Mouse (Mus musculus) heart, postnatal 0 days (tissue): ENCODE results near the gene Cemip2. TPM values are rescaled to one million over a fixed set of nuclear protein-coding genes. Genes with fewer than 3 reads are reported as not detected.

Experiments used
- ATAC-seq: fragments of 200-750 bp; cut with Nextera tagmentation; 2 replicates; pipeline ENCODE4 v1.8.0; 2017; ENCODE audit warnings: low read depth, moderate number of reproducible peaks, moderate library complexity; ENCODE audit not compliant: insufficient read depth
- DNase-seq: peaks from one replicate; pipeline ENCODE4 v3.0.0-alpha.2; 2016; ENCODE audit warnings: low spot score
- H3K27ac ChIP-seq: fragments of 300-500 bp; sonication (generic); 2 replicates; pipeline ENCODE4 v1.5.1; 2014; ENCODE audit warnings: low read depth, mild to moderate bottlenecking
- H3K27me3 ChIP-seq: fragments of 300-500 bp; sonication (generic); 2 replicates; pipeline ENCODE4 v1.6.1; 2014; ENCODE audit warnings: low read length, mixed read lengths; ENCODE audit not compliant: control insufficient read depth, insufficient read depth
- H3K36me3 ChIP-seq: fragments of 300-500 bp; sonication (generic); replicated peaks from 2 replicates; pipeline ENCODE4 v1.6.1; 2014; ENCODE audit warnings: low read length, mixed read lengths; ENCODE audit not compliant: control insufficient read depth, insufficient read depth
- H3K4me1 ChIP-seq: fragments of 300-500 bp; sonication (generic); 2 replicates; pipeline ENCODE4 v1.6.1; 2014; ENCODE audit warnings: antibody characterized with exemption; ENCODE audit not compliant: control insufficient read depth, insufficient read depth
- H3K4me2 ChIP-seq: fragments of 300-500 bp; sonication (generic); 2 replicates; pipeline ENCODE4 v1.6.1; 2014; ENCODE audit warnings: low read depth, mild to moderate bottlenecking, low read length, moderate library complexity
- H3K4me3 ChIP-seq: fragments of 300-500 bp; sonication (generic); 2 replicates; pipeline ENCODE4 v1.5.1; 2014; ENCODE audit warnings: low read depth, low read length
- H3K9ac ChIP-seq: fragments of 300-500 bp; sonication (generic); replicated peaks from 2 replicates; pipeline ENCODE4 v1.6.1; 2014; ENCODE audit warnings: low read depth, low read length, mixed read lengths
- H3K9me3 ChIP-seq: fragments of 300-500 bp; sonication (generic); replicated peaks from 2 replicates; pipeline ENCODE4 v1.6.1; 2016; ENCODE audit warnings: low read length; ENCODE audit not compliant: control insufficient read depth
- CTCF ChIP-seq: IDR thresholded peaks from 2 replicates; pipeline ENCODE4 v1.5.1; 2016; ENCODE audit warnings: antibody characterized with exemption, control low read depth, low read depth
- EP300 ChIP-seq: IDR thresholded peaks from 2 replicates; pipeline ENCODE4 v1.6.1; 2016; ENCODE audit warnings: antibody characterized with exemption, low read depth
- WGBS: fragments of 180-500 bp; shearing (Covaris S2); extraction: QIAGEN DNeasy Blood & Tissue Kit; methylation state at CpG from one replicate; pipeline ENCODE4 v1.1.7; 2014; 5-methylcytosine and 5-hydroxymethylcytosine counted together
- polyA plus RNA-seq: library from polyadenylated mRNA; unstranded; fragments of >200 nt; fragmentation: Nextera tagmentation; extraction: Ambion mirVana; gene quantifications from 2 replicates; pipeline ENCODE4 v1.2.1, GENCODE M21; 2015
- total RNA-seq: library from RNA; depleted of rRNA; stranded (reverse); fragments of >200 nt; gene quantifications from 2 replicates; pipeline ENCODE4 v1.2.3, GENCODE M21; 2014; ENCODE audit warnings: low replicate concordance

The Cemip2 gene
- total and polyA plus RNA-seq, 2 experiments from 2014 or later = 20.2 to 58.8 TPM

DNA sequence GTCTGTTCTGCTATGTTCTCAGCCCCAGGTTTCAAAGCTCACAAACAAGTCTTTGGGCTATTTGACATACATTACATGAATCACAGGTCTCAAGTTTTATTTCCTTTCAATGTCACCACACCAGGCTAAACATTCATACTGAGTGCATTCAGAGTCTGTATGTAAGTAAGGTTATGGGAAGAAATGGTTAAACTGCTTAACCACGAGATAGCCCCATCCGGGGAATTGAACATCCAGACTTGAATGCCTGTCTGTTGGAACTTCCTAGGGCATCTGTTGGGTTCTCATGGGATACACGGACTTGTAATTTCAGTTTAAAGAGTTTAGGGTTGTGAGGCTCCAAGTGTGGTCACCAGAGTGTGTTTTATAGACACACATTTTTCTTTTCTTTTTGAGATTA, 13.2 kb downstream of the Cemip2 start:
- Histone ChIP-seq H3K4me3 (no peak overlapping the region), H3K27ac (no peak overlapping the region), H3K4me2 (no peak overlapping the region), H3K36me3 (peaks cover 36% of the 10 kb centered on the region), H3K9me3 (no peaks in the 10 kb centered on the region), H3K27me3 (no peaks in the 10 kb centered on the region), H3K9ac (no peak overlapping the region), H3K4me1 (0 out of 2 replicates have a peak, but pooled peaks cover 10% of the 10 kb centered on the region)
- TF ChIP-seq EP300 = no peak
- no peak for TF ChIP-seq CTCF
- DNase-seq = no peak
- WGBS = 73% methylated on average over 3 of the region's 3 CpGs
- ATAC-seq = no peak

DNA sequence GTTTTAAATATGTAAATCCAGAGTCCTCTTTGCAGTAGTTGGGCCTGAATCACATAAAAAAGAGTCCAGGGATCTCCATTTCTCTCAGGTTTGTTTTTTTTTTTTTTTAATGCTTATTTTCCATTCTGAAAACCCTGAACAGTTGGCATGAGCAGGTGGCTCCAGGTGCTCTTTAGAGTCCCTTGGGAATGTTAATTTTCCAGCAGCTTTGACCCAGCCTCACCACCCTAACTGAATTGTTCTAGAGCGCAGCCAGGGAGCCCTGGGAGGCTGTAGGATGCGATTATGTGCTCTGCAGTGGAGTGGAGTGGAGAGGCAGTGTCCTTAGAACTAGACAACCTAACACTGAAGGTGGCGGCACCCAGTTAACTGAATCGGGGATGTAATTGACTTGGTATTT, 13.7 kb downstream of the Cemip2 start:
- ATAC-seq (no peak), DNase-seq (no peak)
- WGBS = 86% methylated on average over 4 of the region's 4 CpGs
- TF ChIP-seq CTCF = no peak
- Histone ChIP-seq H3K9me3 (no peaks in the 10 kb centered on the region), H3K27me3 (no peaks in the 10 kb centered on the region), H3K4me1 (0 out of 2 replicates have a peak, but pooled peaks cover 10% of the 10 kb centered on the region), H3K9ac (no peak overlapping the region), H3K27ac (no peak overlapping the region), H3K4me2 (no peak overlapping the region), H3K36me3 (peaks cover 36% of the 10 kb centered on the region), H3K4me3 (no peak overlapping the region)

DNA sequence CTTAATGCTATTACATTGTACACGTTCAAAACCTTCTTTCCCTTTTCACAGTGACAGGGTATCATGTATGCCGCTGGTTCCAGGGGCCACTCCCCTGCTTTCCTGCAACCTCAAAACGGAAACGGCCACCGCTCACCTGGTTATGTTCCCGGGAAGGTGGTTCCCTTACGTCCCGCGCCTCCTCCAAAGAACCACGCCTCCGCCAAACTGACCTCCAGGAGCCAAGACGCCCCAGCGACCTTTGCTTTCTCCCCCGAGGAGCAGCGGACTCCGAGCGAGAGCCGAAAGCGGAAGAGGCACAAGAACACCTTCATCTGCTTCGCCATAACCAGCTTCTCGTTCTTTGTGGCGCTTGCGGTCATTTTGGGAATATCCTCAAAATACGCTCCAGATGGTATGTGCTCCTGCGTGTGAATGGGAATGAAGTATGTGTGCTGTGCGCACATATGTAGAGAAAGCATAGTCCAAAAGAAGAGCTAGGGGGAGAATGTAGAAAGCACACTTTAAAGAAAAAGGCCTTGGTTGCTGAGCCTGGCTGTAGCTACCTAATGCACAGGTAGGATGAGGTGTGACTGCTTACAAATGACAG, 14.5 kb downstream of the Cemip2 start:
- no peak for TF ChIP-seq EP300
- TF ChIP-seq CTCF = no peak
- WGBS = 87% methylated on average over 26 of the region's 26 CpGs
- no peak for ATAC-seq
- H3K27me3 ChIP-seq = no peaks in the 10 kb centered on the region
- H3K4me2 ChIP-seq = no peak overlapping the region
- H3K9ac ChIP-seq = no peak overlapping the region
- H3K4me1 ChIP-seq = 0 out of 2 replicates have a peak, but pooled peaks cover 3% of the 10 kb centered on the region
- H3K9me3 ChIP-seq = no peaks in the 10 kb centered on the region
- H3K27ac ChIP-seq = no peak overlapping the region
- DNase-seq = no peak
- H3K4me3 ChIP-seq = no peak overlapping the region
- peaks cover 44% of the 10 kb centered on the region for H3K36me3 ChIP-seq

DNA sequence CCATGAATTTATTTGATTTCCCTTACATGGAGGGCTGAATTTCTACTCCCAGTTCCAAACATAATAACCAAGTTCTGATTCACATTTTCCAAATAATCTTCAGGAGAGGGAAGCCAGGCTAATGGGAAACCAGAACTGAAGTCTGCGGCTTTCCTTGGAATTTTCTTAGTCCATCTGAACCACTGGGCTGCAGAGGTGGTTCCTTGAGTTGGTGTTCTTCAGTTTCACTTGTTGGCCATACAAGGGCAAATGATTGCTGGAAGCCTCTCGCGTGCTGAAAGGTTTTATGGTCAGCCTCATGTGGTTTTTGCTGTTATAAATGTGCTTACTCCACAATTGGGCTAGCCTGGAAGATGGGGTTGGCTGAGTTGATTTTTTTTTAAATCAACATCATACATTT, 16.4 kb downstream of the Cemip2 start:
- Histone ChIP-seq H3K4me2 (no peak overlapping the region), H3K9me3 (no peaks in the 10 kb centered on the region), H3K36me3 (peaks cover 54% of the 10 kb centered on the region), H3K4me1 (peaks cover 9% of the 10 kb centered on the region), H3K4me3 (no peak overlapping the region), H3K27me3 (no peaks in the 10 kb centered on the region), H3K27ac (no peak overlapping the region), H3K9ac (no peak overlapping the region)
- TF ChIP-seq EP300 (no peak), CTCF (no peak)
- 91% methylated on average over 3 of the region's 3 CpGs for WGBS
- no peak for ATAC-seq
- DNase-seq = no peak

DNA sequence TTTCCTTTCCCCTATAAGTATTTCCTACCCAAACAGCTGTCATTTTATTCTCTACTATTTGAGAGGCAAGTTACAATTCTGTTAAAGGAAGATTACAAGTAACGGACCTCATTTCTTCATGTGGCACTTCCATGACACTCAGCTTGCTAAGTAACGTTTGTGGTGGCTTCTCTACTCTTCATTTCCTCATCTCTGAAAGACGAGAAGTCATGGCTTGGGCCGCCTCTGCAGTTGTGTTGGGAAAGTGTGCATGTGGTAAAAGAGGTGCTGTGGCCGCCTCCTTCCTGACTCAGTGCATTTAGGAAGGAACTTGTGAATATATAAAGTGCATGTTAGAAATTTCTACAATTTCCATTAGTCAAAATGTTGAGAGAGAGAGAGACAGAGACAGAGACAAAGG, 18.2 kb downstream of the Cemip2 start:
- no peak for TF ChIP-seq CTCF
- TF ChIP-seq EP300 = no peak
- peaks cover 12% of the 10 kb centered on the region for H3K4me1 ChIP-seq
- H3K36me3 ChIP-seq = peaks cover 62% of the 10 kb centered on the region
- DNase-seq (no peak), ATAC-seq (no peak)
- H3K9ac ChIP-seq = no peak overlapping the region
- 78% methylated on average over 5 of the region's 5 CpGs for WGBS
- no peak overlapping the region for H3K4me2 ChIP-seq
- no peak overlapping the region for H3K4me3 ChIP-seq
- no peaks in the 10 kb centered on the region for H3K9me3 ChIP-seq
- no peaks in the 10 kb centered on the region for H3K27me3 ChIP-seq
- H3K27ac ChIP-seq = no peak overlapping the region

- H3K36me3 ChIP-seq = peaks cover 72% of the 10 kb centered on the region
- WGBS = 16% methylated on average over 3 of the region's 3 CpGs
- ATAC-seq = no peak; the same call in 1 of the 2 replicates
Measured at GRCm38 (mm10) chr19:21798700-21799099, 20.6 kb downstream of the Cemip2 start.

More at GRCm38 (mm10) chr19:21798700-21799099, 20.6 kb downstream of the Cemip2 start:
- Histone ChIP-seq H3K4me2 (no peak overlapping the region), H3K27ac (peak overlapping the region; percentile 55; the same call in 1 of the 2 replicates), H3K4me3 (no peak overlapping the region), H3K27me3 (no peaks in the 10 kb centered on the region), H3K4me1 (peaks cover 12% of the 10 kb centered on the region), H3K9ac (no peak overlapping the region), H3K9me3 (no peaks in the 10 kb centered on the region)
- DNase-seq = no peak
- TF ChIP-seq EP300 = no peak
- TF ChIP-seq CTCF = no peak
